Mouse (Mus musculus): Measurements from ENCODE around the gene Stt3b.

DNA sequence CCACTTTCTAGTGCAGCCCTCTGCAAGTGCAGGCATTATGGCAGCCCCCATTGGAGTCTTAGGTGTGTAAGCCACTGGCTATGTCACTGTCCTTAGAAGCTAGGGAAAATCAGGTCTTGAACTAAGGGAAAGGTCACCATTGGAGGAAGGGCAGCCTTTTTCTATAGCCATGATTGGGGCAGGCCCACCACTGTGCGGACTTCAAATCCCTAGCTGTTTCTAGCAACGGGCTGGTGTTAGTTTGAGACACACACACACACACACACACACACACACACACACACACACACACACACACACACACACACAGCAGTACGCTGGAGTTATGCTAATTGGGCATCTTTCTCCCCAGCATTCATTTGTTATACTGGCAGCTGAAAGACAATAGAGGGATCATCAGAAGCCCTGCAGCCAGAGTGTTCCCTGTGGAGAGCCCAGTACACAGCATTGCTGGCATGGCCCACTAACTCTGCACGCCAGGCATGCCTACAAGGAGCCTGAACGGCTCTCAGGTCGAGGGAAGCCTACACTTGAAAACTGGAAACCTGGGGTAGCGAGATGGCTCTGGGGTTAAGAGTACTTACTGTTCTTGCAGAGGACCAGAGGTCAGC, 85.4 kb downstream of the Stt3b start:
- no peak for TF ChIP-seq GATA1 (IDR thresholded peaks at IDR 0.05; ENCODE audit: low read length)
- TF ChIP-seq TAL1 (IDR thresholded peaks at IDR 0.05; ENCODE audit: low read length), result no peak

Measured in erythroblast, embryonic 14.5 days (primary cell).